Mouse (Mus musculus): ENCODE results near the gene Sh3rf1.
A peak's percentile ranks its signal among the peaks of the same experiment; 100 is the strongest.

Gene Sh3rf1

GRCm38 (mm10) chr8:61223729-61224379, at the start of gene Sh3rf1:
Gene Sh3rf1, plus strand, starts transcription at chr8:61223872.
- DNase-seq = peak; percentile 87 to 92

GRCm38 (mm10) chr8:61173921-61174492, 49.7 kb upstream of the Sh3rf1 start:
- no peak for DNase-seq

- no peak for DNase-seq
Measured at GRCm38 (mm10) chr8:61175876-61176275, 47.8 kb upstream of the Sh3rf1 start.

- no peak for DNase-seq
Measured at GRCm38 (mm10) chr8:61177680-61178593, 45.7 kb upstream of the Sh3rf1 start.

- peak in 1 of 2 experiments; percentile 38 for DNase-seq
Measured at GRCm38 (mm10) chr8:61178594-61179140, 45.0 kb upstream of the Sh3rf1 start.

- DNase-seq = no peak
Measured at GRCm38 (mm10) chr8:61181592-61181991, 42.1 kb upstream of the Sh3rf1 start.

- peak; percentile 37 to 69 for DNase-seq
Measured at GRCm38 (mm10) chr8:61182020-61182419, 41.7 kb upstream of the Sh3rf1 start.

- no peak for DNase-seq
Measured at GRCm38 (mm10) chr8:61185274-61186198, 38.1 kb upstream of the Sh3rf1 start.

- no peak for DNase-seq
Measured at GRCm38 (mm10) chr8:61194306-61194925, 29.3 kb upstream of the Sh3rf1 start.

GRCm38 (mm10) chr8:61200254-61200887, 23.3 kb upstream of the Sh3rf1 start:
- DNase-seq = no peak

GRCm38 (mm10) chr8:61203035-61203826, 20.4 kb upstream of the Sh3rf1 start:
- DNase-seq = peak in 1 of 2 experiments; percentile 31

GRCm38 (mm10) chr8:61206876-61207275, 16.8 kb upstream of the Sh3rf1 start:
- DNase-seq = no peak

GRCm38 (mm10) chr8:61207636-61208035, 16.0 kb upstream of the Sh3rf1 start:
- DNase-seq = no peak

GRCm38 (mm10) chr8:61208719-61209118, 15.0 kb upstream of the Sh3rf1 start:
- no peak for DNase-seq

GRCm38 (mm10) chr8:61210836-61211235, 12.8 kb upstream of the Sh3rf1 start:
- DNase-seq = no peak

- no peak for DNase-seq
Measured at GRCm38 (mm10) chr8:61215081-61215819, 8.4 kb upstream of the Sh3rf1 start.

GRCm38 (mm10) chr8:61217017-61217416, 6.7 kb upstream of the Sh3rf1 start:
- peak in 1 of 2 experiments; percentile 47 for DNase-seq

- peak; percentile 20 to 52 for DNase-seq
Measured at GRCm38 (mm10) chr8:61217426-61217825, 6.2 kb upstream of the Sh3rf1 start.

GRCm38 (mm10) chr8:61218439-61218838, 5.2 kb upstream of the Sh3rf1 start:
- no peak for DNase-seq

GRCm38 (mm10) chr8:61223283-61223682, 389 bp upstream of the Sh3rf1 start:
- no peak for DNase-seq
